Mouse (Mus musculus): ENCODE measurements at regions not wholly inside any gene's neighbourhood (a gene's known extent, or its start where the extent isn't known, plus 50 kb on each side); places are given as distances from the start of the nearest gene placed in this dataset.

- DNase-seq (ENCODE audit: low spot score): no peak
Measured at GRCm38 (mm10) chr1:77267311-77268003, 247.4 kb downstream of the Epha4 start.

- DNase-seq (ENCODE audit: low spot score): no peak
Measured at GRCm38 (mm10) chr1:77275297-77275696, 239.6 kb downstream of the Epha4 start.

- no peak for DNase-seq (ENCODE audit: low spot score)
Measured at GRCm38 (mm10) chr1:77279566-77279965, 235.3 kb downstream of the Epha4 start.

- no peak for DNase-seq (ENCODE audit: low spot score)
Measured at GRCm38 (mm10) chr1:77280373-77281038, 234.4 kb downstream of the Epha4 start.

GRCm38 (mm10) chr1:77281741-77282140 lies 233.1 kb downstream of the Epha4 start:
- DNase-seq (ENCODE audit: low spot score): no peak

GRCm38 (mm10) chr1:77298713-77299132 lies 216.2 kb downstream of the Epha4 start:
- DNase-seq (ENCODE audit: low spot score): no peak

GRCm38 (mm10) chr1:77300806-77301205 lies 214.1 kb downstream of the Epha4 start:
- DNase-seq (ENCODE audit: low spot score): no peak

GRCm38 (mm10) chr1:77304770-77305169 lies 210.1 kb downstream of the Epha4 start:
- no peak for DNase-seq (ENCODE audit: low spot score)

GRCm38 (mm10) chr1:77307745-77308144 lies 207.1 kb downstream of the Epha4 start:
- no peak for DNase-seq (ENCODE audit: low spot score)

- DNase-seq (ENCODE audit: low spot score): no peak
Measured at GRCm38 (mm10) chr1:77313119-77313518, 201.8 kb downstream of the Epha4 start.

- no peak for DNase-seq (ENCODE audit: low spot score)
Measured at GRCm38 (mm10) chr1:77315347-77315746, 199.5 kb downstream of the Epha4 start.

- DNase-seq (ENCODE audit: low spot score): no peak
Measured at GRCm38 (mm10) chr1:77316198-77316597, 198.7 kb downstream of the Epha4 start.
